ENCODE assay signal across 9 mouse cellular contexts in the genomic region with DNA sequence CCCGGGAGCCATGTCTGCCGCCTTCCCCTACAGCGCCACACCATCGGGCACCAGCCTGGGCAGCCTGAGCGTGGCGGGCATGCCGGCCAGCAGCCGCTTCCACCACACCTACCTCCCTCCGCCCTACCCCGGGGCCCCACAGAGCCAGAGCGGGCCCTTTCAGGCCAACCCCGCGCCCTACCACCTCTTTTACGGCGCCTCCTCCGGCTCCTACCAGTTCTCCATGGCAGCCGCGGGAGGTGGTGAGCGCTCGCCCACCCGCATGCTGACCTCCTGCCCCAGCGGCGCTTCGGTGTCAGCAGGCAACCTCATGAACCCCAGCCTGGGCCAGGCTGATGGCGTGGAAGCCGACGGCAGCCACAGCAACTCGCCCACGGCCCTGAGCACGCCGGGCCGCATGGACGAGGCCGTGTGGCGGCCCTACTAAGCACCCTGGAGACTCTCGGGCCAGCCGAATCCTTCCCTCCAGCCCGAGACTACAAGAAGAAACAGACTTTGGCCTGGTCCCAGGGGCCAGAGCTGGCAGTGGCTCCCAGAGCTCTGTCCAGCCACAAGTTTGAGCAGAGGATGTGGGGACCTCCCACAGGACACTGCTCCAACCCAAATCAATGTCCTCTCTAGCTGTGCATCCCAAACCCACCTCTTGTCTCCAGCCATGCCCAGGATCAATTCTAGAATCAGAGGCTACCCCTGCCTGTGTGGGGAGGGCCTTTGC. TPM values are rescaled to one million over a fixed set of nuclear protein-coding genes. Genes with fewer than 3 reads are reported as not detected.
A peak's percentile ranks its signal among the peaks of the same experiment; 100 is the strongest.
DNase-seq lines count a peak whose midpoint lies in the region; ATAC-seq and TF ChIP-seq lines count a peak whose summit lies in the region.
"Had no signal": no experiment of that assay in that cellular context is flagged by ENCODE, and none has a peak within 500 bp of the region (broad histone marks: within the 10 kb centered on the region; RNA-seq: fewer than 3 reads in every experiment).

No protein-coding gene starts in this region.

- H3K9me3 ChIP-seq in heart, postnatal 0 days (replicated peaks; ENCODE audit: control insufficient read depth, low read length) = no peaks in the 10 kb centered on the region
- no peaks in the 10 kb centered on the region for H3K9me3 ChIP-seq in liver, embryonic 16.5 days (replicated peaks; ENCODE audit: control insufficient read depth, low read length)

- H3K4me1 ChIP-seq in heart, postnatal 0 days (ENCODE audit: control insufficient read depth, insufficient read depth) = 0 out of 2 replicates have a peak, but pooled peaks cover 6% of the 10 kb centered on the region
- H3K4me1 ChIP-seq in liver, embryonic 16.5 days (ENCODE audit: control insufficient read depth, low read depth, low read length) = peaks cover 9% of the 10 kb centered on the region

- peaks cover 52% of the 10 kb centered on the region for H3K27me3 ChIP-seq in heart, postnatal 0 days (ENCODE audit: control insufficient read depth, insufficient read depth, low read length)
- H3K27me3 ChIP-seq in liver, embryonic 16.5 days (ENCODE audit: control insufficient read depth, insufficient read depth, low read depth, low read length) = no peaks in the 10 kb centered on the region; the same call in 1 of the 2 replicates

- no peak for TF ChIP-seq CTCF in heart, postnatal 0 days (IDR thresholded peaks at IDR 0.05; ENCODE audit: low read depth)

- H3K4me3 ChIP-seq in heart, postnatal 0 days (ENCODE audit: low read depth, low read length) = peak overlapping the region; percentile 27
- H3K4me3 ChIP-seq in liver, embryonic 16.5 days (ENCODE audit: low read depth, low read length) = no peak overlapping the region
- H3K4me3 ChIP-seq: erythroblast, embryonic 14.5 days had no signal

- TF ChIP-seq EP300 in heart, postnatal 0 days (IDR thresholded peaks at IDR 0.05; ENCODE audit: low read depth) = no peak

- ATAC-seq in heart, postnatal 0 days (ENCODE audit: insufficient read depth, low read depth) = peak; percentile 41
- no peak for ATAC-seq in liver, embryonic 16.5 days (ENCODE audit: low read depth)
- no peak for ATAC-seq in activated CD4-positive, CD25-positive, alpha-beta regulatory T cell, adult 4 months

- no peak overlapping the region for H3K9ac ChIP-seq in heart, postnatal 0 days (replicated peaks; ENCODE audit: low read depth, low read length)
- H3K9ac ChIP-seq in liver, embryonic 16.5 days (ENCODE audit: low read depth, low read length) = no peak overlapping the region

- no peak overlapping the region for H3K27ac ChIP-seq in heart, postnatal 0 days (ENCODE audit: low read depth)
- no peak overlapping the region for H3K27ac ChIP-seq in liver, embryonic 16.5 days (ENCODE audit: low read length)

- 17% methylated on average over 38 of the region's 38 CpGs for WGBS in heart, postnatal 0 days
- 59% methylated on average over 38 of the region's 38 CpGs for WGBS in liver, embryonic 16.5 days (ENCODE audit: insufficient replicate concordance)

- peak overlapping the region; percentile 55 for H3K4me2 ChIP-seq in heart, postnatal 0 days (ENCODE audit: low read depth, low read length)
- H3K4me2 ChIP-seq in liver, embryonic 16.5 days (ENCODE audit: low read depth, low read length) = 0 out of 2 replicates have a peak overlapping the region, but pooled peaks have one; percentile 1

- no peaks in the 10 kb centered on the region for H3K36me3 ChIP-seq in heart, postnatal 0 days (replicated peaks; ENCODE audit: control insufficient read depth, insufficient read depth, low read length)
- H3K36me3 ChIP-seq in liver, embryonic 16.5 days (ENCODE audit: control insufficient read depth, insufficient read depth) = no peaks in the 10 kb centered on the region

- peak; percentile 36 for DNase-seq in ovary, postnatal 36 days (ENCODE audit: low spot score)
- no peak for DNase-seq in ovary, postnatal 10 days (ENCODE audit: low spot score)
- no peak for DNase-seq in heart, postnatal 0 days (ENCODE audit: low spot score)
- no peak for DNase-seq in cerebellum, postnatal 14 days
- DNase-seq in layer of hippocampus, postnatal 14 days (ENCODE audit: low spot score in 2 of 2) = no peak
- no peak for DNase-seq in ovary, adult 18-20 months (ENCODE audit: low spot score)

RNA-seq across cellular contexts. Expression of gene Runx3, which starts 55.1 kb away (rescaled TPM):
- 0.11 and 0.15 TPM in 2 replicates for total RNA-seq in heart, postnatal 0 days (2014; rRNA removed; ENCODE audit: low replicate concordance)
- 0.04 and 0.07 TPM in 2 replicates for polyA plus RNA-seq in heart, postnatal 0 days (2015; fragmentation: Nextera tagmentation; extraction: Ambion mirVana)
- polyA plus RNA-seq in liver, embryonic 16.5 days (2015; fragmentation: Nextera tagmentation; extraction: Ambion mirVana) = 0.60 and 0.61 TPM in 2 replicates
- polyA plus RNA-seq in activated CD4-positive, CD25-positive, alpha-beta regulatory T cell, adult 4 months (2017; shearing (Covaris generic)) = 10 to 100 TPM; 12.8 to 17.6 TPM
- total RNA-seq in layer of hippocampus, postnatal 14 days (2021) = not detected
